Mouse (Mus musculus) kidney, adult 2 months (tissue): Measurements from ENCODE around the gene Agfg1.

ENCODE experiments used
- CTCF ChIP-seq: fragments of 200-500 bp; conservative IDR thresholded peaks from 2 replicates; pipeline ENCODE4 v1.5.1; 2011; ENCODE audit warnings: low read depth, mild to moderate bottlenecking, control low read depth, low read length, moderate library complexity, mixed read lengths; ENCODE audit not compliant: insufficient read depth, insufficient read length
- POLR2A ChIP-seq: fragments of 200-500 bp; IDR thresholded peaks from one replicate; pipeline ENCODE4 v1.6.1; 2011; ENCODE audit warnings: low read depth, low read length, control low read depth

GRCm38 (mm10) chr1:82793110-82793509 lies 46.2 kb upstream of the Agfg1 start:
- TF ChIP-seq CTCF (no peak), POLR2A (no peak)
